Mouse (Mus musculus) cerebral cortex, adult 2 months (tissue): ENCODE measurements around the gene 4931400O07Rik.

Experiments
- WGBS: fragments of 180-500 bp; shearing (Covaris S2); methylation state at CpG from one replicate; pipeline ENCODE4 v1.1.7; 2018; 5-methylcytosine and 5-hydroxymethylcytosine counted together

Gene 4931400O07Rik

GRCm38 (mm10) chrX:62467691-62468090 lies at the start of gene 4931400O07Rik:
TSS of gene 4931400O07Rik (plus strand) at chrX:62467991.
- 85% methylated on average over 2 of the region's 2 CpGs for WGBS
